Mouse (Mus musculus): ENCODE results near the gene Trim80. TPM values are rescaled to one million over a fixed set of nuclear protein-coding genes. Genes with fewer than 3 reads are reported as not detected.
"Not testable (repeated sequence)": the region's sequence is repeated elsewhere in the genome, so short reads cannot be mapped to it uniquely, and the experiment has no call there.

Trim80 gene
- polyA plus RNA-seq, 1 experiment from 2014 or later, result not detected

DNA sequence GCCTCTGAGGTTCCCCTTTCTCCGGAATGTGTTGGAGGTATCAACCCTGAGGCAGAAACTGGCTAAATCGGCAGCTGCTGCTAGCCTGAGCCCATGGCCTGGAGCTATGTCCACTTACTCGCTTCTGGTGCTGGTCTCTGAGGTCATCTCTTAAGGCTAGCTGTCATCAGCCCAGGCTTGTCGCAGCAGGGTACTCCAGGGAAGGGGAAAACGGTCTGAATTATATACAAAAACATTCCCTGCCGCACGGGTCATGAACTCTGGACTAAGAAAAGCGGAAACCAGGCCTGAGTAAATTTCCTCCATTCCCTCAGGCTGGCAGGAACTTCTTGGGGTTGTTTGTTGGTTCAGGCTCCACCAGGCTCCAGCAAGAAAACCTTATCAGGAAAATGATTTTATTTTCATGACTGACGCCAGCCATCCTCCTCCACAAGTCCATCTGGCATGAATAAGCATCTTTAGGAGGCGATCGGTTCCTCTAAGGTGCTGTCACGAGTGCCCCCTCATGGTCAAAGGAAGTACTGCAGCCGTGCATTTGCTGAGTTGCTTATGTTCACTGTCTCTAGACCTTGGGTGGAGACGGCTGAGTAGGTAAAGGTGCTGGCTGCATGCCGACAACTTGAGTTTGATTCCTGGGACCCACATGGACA is 33.4 kb downstream of the Trim80 start:
- 22% methylated on average over 15 of the region's 15 CpGs for WGBS
- 0 out of 2 replicates have a peak overlapping the region, but pooled peaks have one; percentile 12 for H3K9ac ChIP-seq (replicated peaks)

DNA sequence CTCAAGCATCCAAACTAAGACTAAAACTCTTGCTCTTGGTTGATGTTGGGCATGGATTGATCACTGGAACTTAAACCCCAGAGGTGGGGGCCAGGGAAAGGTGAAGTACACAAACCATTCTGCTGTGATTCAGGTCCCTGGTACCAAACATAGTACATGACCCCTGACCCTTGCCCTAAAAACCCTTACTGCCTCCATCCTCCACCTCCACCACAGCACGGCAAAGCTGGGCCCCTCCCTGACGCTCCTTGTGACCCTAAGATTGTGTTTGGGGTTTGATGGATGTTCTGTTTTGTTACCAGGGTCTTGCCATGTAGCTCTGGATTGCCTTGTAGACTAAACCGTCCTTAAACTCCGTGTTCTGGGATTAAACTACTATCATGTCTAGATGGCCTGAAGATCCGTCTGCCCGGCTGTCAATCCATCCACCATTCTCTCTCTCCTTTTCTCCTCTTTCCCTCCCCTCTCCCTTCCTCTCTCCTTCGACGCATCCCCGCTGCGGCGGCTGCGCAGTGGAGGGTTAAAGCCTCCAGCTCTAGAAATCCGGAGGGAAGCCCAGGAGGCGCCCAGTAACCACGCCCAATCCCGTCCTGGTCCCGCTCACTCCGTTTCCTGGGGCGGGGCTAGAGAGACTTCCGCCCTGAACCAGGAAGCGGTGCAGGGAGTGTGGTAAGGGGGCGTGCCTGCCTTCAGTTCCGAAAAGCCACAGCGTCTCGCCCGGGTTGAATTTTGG is 34.8 kb downstream of the Trim80 start, which contains the start of gene Armc7:
TSS of gene Armc7 (plus strand) at position 643 of the 733 bp plus-strand sequence.
- peak within 1 kb of the TSS; percentile 99 for H3K4me2 ChIP-seq (replicated peaks)
- H3K36me3 ChIP-seq, result no peaks in the 10 kb centered on the region; the same call in 1 of the 2 replicates
- H3K27me3 ChIP-seq, result no peaks in the 10 kb centered on the region
- 2% methylated on average over 26 of the region's 26 CpGs for WGBS
- H3K27ac ChIP-seq (replicated peaks), result peak within 1 kb of the TSS; percentile 75
- H3K4me3 ChIP-seq, result peak within 1 kb of the TSS; percentile 85
- ATAC-seq (ENCODE audit: low FRiP score, low read depth), result peak; percentile 97
- H3K4me1 ChIP-seq, result peaks cover 27% of the 10 kb centered on the region
- peak within 1 kb of the TSS; percentile 82 for H3K9ac ChIP-seq (replicated peaks)
- H3K9me3 ChIP-seq, result no peaks in the 10 kb centered on the region

More for the DNA sequence above, 33.4 kb downstream of the Trim80 start:
- ATAC-seq (ENCODE audit: low FRiP score, low read depth), result no peak; the same call in 1 of the 2 replicates
- Histone ChIP-seq H3K4me3 (no peak overlapping the region), H3K4me2 (replicated peaks) (0 out of 2 replicates have a peak overlapping the region, but pooled peaks have one; percentile 9), H3K9me3 (no peaks in the 10 kb centered on the region), H3K36me3 (no peaks in the 10 kb centered on the region), H3K4me1 (peaks cover 27% of the 10 kb centered on the region), H3K27ac (replicated peaks) (peak overlapping the region; percentile 27; the same call in 1 of the 2 replicates), H3K27me3 (no peaks in the 10 kb centered on the region)

DNA sequence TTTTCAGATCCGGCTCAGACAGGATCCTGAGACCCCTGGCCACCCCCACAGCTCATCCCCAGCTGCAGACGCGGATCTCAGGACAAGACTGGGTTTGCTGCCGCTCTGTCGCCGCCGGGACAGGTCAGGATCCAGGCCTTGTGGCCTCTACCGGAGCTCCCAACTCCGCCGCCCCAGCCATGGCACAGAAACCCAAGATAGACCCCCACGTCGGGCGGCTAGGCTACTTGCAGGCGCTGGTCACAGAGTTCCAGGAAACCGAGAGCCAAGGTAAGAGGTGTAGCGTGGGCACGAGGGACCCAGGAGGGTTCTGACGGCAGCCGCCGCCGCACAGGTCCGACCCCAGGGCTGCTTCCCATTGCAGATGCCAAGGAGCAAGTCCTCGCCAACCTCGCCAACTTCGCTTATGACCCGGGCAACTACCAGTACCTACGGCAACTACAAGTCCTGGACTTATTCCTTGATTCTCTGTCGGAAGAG is 35.5 kb downstream of the Trim80 start:
- peak; percentile 16; the same call in 1 of the 2 replicates for ATAC-seq (ENCODE audit: low FRiP score, low read depth)
- peak overlapping the region; percentile 85 for H3K4me3 ChIP-seq
- WGBS, result 6% methylated on average over 28 of the region's 28 CpGs
- H3K4me2 ChIP-seq (replicated peaks), result peak overlapping the region; percentile 99
- H3K4me1 ChIP-seq, result peaks cover 27% of the 10 kb centered on the region
- H3K9me3 ChIP-seq, result no peaks in the 10 kb centered on the region
- peak overlapping the region; percentile 82 for H3K9ac ChIP-seq (replicated peaks)
- peak overlapping the region; percentile 35; the same call in 1 of the 2 replicates for H3K27ac ChIP-seq (replicated peaks)
- H3K27me3 ChIP-seq, result no peaks in the 10 kb centered on the region
- H3K36me3 ChIP-seq, result no peaks in the 10 kb centered on the region; the same call in 1 of the 2 replicates

DNA sequence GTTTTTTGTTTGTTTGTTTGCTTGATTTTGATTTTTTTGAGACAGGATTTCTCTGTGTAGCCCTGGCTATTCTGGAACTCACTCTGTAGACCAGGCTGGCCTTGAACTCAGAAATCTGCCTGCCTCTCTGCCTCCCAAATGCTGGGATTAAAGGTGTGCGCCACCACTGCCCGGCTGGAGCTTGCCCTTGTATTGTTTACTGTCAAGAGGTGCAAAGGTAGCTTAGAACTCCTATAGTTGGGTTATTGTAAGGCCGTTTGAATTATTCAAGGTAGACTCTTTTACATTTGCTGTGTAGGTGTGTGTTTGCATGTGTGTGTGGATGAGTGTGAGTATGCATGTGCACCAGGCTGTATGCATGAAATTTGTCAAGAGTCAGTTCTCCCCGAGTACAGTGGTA is 36.3 kb downstream of the Trim80 start:
- not testable (repeated sequence) for H3K27ac ChIP-seq (replicated peaks); ATAC-seq (ENCODE audit: low FRiP score, low read depth); H3K9me3 ChIP-seq; H3K9ac ChIP-seq (replicated peaks); H3K36me3 ChIP-seq; H3K27me3 ChIP-seq
- WGBS, result 79% methylated on average over 4 of the region's 4 CpGs
- Histone ChIP-seq H3K4me3 (peak overlapping the region; percentile 85; the same call in 1 of the 2 replicates), H3K4me2 (replicated peaks) (peak overlapping the region; percentile 99), H3K4me1 (peaks cover 27% of the 10 kb centered on the region)

DNA sequence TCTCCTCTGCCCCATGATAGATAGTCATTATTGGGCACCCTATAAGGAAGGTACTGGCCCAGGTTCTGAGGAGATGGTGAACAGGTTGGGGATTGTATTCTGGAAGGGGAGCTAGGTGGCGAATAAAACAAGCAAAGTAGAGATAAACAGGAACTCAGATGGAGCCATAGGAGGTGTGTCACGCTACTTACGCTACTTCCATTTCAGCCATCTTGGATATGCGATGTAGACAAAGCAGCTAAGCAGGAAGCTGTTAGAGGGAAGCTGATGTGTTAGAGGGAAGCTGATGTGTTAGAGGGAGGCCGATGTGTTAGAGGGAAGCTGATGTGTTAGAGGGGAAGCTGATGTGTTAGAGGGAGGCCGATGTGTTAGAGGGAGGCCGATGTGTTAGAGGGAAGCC is 37.0 kb downstream of the Trim80 start:
- H3K9ac ChIP-seq (replicated peaks); H3K4me3 ChIP-seq; H3K4me2 ChIP-seq (replicated peaks); H3K27me3 ChIP-seq; H3K9me3 ChIP-seq; H3K27ac ChIP-seq (replicated peaks); H3K36me3 ChIP-seq; ATAC-seq (ENCODE audit: low FRiP score, low read depth): not testable (repeated sequence)
- H3K4me1 ChIP-seq, result peaks cover 27% of the 10 kb centered on the region
- 86% methylated on average over 7 of the region's 7 CpGs for WGBS

DNA sequence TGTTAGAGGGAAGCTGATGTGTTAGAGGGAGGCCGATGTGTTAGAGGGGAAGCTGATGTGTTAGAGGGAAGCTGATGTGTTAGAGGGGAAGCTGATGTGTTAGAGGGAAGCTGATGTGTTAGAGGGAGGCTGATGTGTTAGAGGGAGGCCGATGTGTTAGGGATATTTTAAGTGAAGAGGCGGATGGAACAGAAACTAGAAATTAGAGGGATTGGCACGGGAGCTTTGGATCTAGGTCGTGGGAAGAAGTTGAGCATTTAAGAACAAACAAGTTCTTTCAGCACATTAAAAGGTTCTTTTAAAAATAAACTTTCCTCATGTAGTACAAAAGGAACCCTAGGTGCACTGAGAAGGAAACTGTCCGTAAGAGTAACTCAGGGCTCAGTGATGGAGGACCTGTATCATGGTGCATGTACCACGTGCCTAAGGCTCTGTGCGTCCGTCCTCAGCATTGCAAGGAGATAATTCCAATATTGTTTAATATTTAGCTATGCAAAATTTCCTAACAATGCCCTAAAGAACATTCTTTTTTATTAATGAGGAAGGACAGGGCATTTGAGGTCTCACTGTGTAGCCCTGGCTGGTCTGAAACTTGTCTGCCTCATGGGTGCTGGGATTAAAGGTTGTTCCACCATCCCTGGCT is 38.1 kb downstream of the Trim80 start:
- ATAC-seq (ENCODE audit: low FRiP score, low read depth), result no peak
- H3K27ac ChIP-seq (replicated peaks), result no peak overlapping the region
- no peak overlapping the region for H3K4me3 ChIP-seq
- H3K4me2 ChIP-seq (replicated peaks), result no peak overlapping the region
- H3K36me3 ChIP-seq, result no peaks in the 10 kb centered on the region; the same call in 1 of the 2 replicates
- H3K9me3 ChIP-seq, result no peaks in the 10 kb centered on the region
- 88% methylated on average over 9 of the region's 9 CpGs for WGBS
- H3K9ac ChIP-seq (replicated peaks), result no peak overlapping the region
- peaks cover 26% of the 10 kb centered on the region for H3K4me1 ChIP-seq
- no peaks in the 10 kb centered on the region for H3K27me3 ChIP-seq

DNA sequence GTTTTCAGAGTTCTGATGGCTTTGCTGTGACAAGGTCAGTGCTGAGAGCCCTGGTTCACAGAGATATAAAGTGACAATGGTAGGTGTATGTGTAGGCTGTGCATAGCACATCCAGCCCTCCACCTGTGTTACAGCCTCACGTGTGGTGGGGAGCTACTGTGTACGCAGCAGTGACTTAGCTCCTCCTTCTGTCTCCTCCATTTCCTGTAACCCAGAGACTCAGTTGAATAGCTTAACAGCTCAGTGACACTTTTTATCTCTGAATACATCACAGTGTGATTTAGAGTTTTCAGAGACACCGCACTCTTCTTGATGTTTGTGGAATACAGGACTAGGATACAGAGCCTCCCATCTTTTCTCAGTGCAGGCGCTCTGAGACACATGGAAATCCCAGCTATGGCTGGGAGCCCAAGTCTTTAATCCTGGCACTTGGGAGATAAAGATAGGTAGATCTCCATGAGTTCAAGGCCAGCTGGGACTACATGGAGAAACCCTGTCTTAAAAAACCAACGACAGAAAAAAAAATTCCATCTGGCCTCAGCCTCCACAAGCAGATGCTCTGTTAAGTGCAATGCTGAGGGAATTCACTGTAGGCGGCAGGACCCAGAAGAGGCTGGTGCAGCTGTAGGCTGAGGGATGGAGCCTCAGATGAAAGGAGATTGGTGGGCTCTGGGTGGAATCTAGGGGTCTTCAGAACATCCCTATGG is 41.4 kb downstream of the Trim80 start:
- no peak overlapping the region for H3K4me3 ChIP-seq
- WGBS, result 84% methylated on average over 6 of the region's 6 CpGs

DNA sequence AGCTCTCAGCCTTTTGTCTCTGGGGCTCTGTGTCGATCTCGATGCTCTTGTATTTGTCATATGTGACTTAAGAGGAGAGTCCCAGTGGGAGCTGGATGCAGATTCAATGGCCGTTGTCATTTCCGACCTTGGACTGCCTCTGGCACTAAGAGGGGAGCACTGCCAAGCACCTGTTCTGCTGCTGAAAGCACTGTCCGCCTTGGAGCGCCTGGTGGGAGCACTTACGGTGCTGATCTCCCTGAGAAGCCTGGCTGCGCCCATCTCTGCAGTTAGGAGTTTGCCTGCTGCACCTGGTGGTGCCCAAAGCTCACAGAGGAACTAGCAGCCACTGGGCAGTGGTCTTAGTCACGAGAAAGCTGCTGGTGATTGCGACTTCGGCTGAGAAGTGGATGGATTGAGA is 42.9 kb downstream of the Trim80 start:
- Histone ChIP-seq H3K36me3 (no peaks in the 10 kb centered on the region; the same call in 1 of the 2 replicates), H3K4me1 (peaks cover 12% of the 10 kb centered on the region), H3K4me2 (replicated peaks) (no peak overlapping the region), H3K9me3 (no peaks in the 10 kb centered on the region), H3K9ac (replicated peaks) (no peak overlapping the region; the same call in 1 of the 2 replicates), H3K4me3 (no peak overlapping the region), H3K27ac (replicated peaks) (no peak overlapping the region), H3K27me3 (no peaks in the 10 kb centered on the region)
- WGBS, result 76% methylated on average over 11 of the region's 11 CpGs
- ATAC-seq (ENCODE audit: low FRiP score, low read depth), result no peak

More for the DNA sequence above, 41.4 kb downstream of the Trim80 start:
- Histone ChIP-seq H3K4me2 (replicated peaks) (no peak overlapping the region), H3K36me3 (no peaks in the 10 kb centered on the region; the same call in 1 of the 2 replicates), H3K9me3 (no peaks in the 10 kb centered on the region), H3K27ac (replicated peaks) (no peak overlapping the region), H3K9ac (replicated peaks) (no peak overlapping the region), H3K27me3 (no peaks in the 10 kb centered on the region), H3K4me1 (peaks cover 17% of the 10 kb centered on the region)
- no peak for ATAC-seq (ENCODE audit: low FRiP score, low read depth)

DNA sequence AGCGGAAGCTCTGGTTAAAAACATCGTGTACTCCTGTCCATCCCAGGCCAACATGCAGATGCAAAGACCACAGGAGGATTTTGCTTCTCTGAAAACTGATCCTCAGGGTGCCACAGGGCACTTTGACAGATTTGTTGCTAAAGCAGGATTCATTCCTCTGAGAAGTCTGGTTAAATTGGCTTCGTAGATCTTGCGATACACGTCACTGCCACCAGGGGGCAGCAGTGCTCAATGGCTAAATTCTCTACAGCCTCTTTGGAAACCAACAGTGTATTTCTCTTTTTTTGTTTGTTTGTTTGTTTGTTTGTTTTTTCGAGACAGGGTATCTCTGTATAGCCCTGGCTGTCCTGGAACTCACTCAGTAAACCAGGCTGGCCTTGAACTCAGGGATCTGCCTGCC is 43.4 kb downstream of the Trim80 start:
- WGBS, result 22% methylated on average over 6 of the region's 6 CpGs
- peaks cover 3% of the 10 kb centered on the region; the same call in 1 of the 2 replicates for H3K36me3 ChIP-seq

DNA sequence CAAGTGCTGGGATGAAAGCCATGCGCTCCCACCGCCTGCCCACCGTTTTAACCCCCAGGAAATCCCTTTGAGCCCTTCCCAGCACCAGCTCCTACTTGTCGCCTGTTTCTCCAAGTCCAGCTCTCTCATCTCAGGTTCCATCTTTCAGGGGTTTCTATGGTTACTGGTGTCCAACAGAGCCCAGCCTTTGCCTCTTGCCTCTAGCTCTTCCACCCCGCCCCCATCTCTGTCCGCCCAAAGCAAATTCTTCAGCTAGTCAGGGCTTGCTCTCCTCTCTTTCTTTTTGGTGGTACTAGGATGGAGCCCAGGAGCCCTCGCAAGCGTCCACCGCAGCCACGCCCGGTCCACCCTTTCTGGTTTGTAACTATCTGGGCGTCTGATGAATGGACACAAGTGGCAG is 44.8 kb downstream of the Trim80 start:
- WGBS, result 28% methylated on average over 12 of the region's 12 CpGs
- 0 out of 2 replicates have a peak overlapping the region, but pooled peaks have one; percentile 17 for H3K9ac ChIP-seq (replicated peaks)
- peaks cover 13% of the 10 kb centered on the region for H3K4me1 ChIP-seq
- H3K4me2 ChIP-seq (replicated peaks), result no peak overlapping the region
- peaks cover 13% of the 10 kb centered on the region; the same call in 1 of the 2 replicates for H3K36me3 ChIP-seq
- no peaks in the 10 kb centered on the region for H3K27me3 ChIP-seq
- H3K27ac ChIP-seq (replicated peaks), result no peak overlapping the region
- no peaks in the 10 kb centered on the region for H3K9me3 ChIP-seq
- no peak for ATAC-seq (ENCODE audit: low FRiP score, low read depth)
- H3K4me3 ChIP-seq, result no peak overlapping the region

More for the DNA sequence above, 43.4 kb downstream of the Trim80 start:
- Histone ChIP-seq H3K27me3 (no peaks in the 10 kb centered on the region), H3K27ac (replicated peaks) (no peak overlapping the region), H3K9me3 (no peaks in the 10 kb centered on the region), H3K4me1 (peaks cover 12% of the 10 kb centered on the region), H3K4me3 (no peak overlapping the region), H3K4me2 (replicated peaks) (no peak overlapping the region), H3K9ac (replicated peaks) (no peak overlapping the region)
- ATAC-seq (ENCODE audit: low FRiP score, low read depth), result no peak

DNA sequence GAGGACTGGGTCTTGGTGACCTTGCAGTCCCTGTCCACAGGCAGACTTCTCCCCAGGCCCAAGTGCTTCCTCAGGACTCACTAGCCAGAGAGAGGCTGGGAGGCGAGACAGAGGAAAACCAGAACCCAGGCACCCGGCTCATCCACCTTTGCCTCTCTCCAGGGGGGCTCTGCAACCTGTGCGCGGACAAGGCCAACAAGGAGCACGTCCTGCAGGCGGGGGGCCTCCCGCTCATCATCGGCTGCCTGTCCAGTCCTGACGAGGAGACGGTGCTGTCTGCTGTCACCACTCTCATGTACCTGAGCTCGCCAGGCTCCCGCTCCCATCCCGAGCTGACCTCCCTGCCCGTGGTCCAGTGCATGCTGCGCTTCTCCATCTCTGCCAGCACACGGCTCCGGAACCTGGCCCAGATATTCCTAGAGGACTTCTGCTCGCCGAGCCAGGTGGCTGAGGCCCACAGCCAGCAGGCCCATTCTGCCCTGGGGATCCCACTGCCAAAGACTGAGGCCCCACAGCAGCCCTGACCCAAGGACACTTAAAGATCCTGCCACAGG is 48.3 kb downstream of the Trim80 start:
- Histone ChIP-seq H3K4me3 (no peak overlapping the region), H3K4me1 (peaks cover 33% of the 10 kb centered on the region), H3K27me3 (peaks cover 8% of the 10 kb centered on the region), H3K4me2 (replicated peaks) (no peak overlapping the region), H3K36me3 (0 out of 2 replicates have a peak, but pooled peaks cover 13% of the 10 kb centered on the region), H3K9ac (replicated peaks) (no peak overlapping the region), H3K9me3 (no peaks in the 10 kb centered on the region), H3K27ac (replicated peaks) (no peak overlapping the region)
- WGBS, result 80% methylated on average over 19 of the region's 19 CpGs
- ATAC-seq (ENCODE audit: low FRiP score, low read depth), result no peak
